Mouse (Mus musculus): Measurements from ENCODE around the gene Fkbp5. TPM values are rescaled to one million over a fixed set of nuclear protein-coding genes. Genes with fewer than 3 reads are reported as not detected.
A peak's percentile ranks its signal among the peaks of the same experiment; 100 is the strongest.

The Fkbp5 gene
- total and polyA plus RNA-seq, 3 experiments, result 14.4 to 31.4 (median 22.6) TPM

DNA sequence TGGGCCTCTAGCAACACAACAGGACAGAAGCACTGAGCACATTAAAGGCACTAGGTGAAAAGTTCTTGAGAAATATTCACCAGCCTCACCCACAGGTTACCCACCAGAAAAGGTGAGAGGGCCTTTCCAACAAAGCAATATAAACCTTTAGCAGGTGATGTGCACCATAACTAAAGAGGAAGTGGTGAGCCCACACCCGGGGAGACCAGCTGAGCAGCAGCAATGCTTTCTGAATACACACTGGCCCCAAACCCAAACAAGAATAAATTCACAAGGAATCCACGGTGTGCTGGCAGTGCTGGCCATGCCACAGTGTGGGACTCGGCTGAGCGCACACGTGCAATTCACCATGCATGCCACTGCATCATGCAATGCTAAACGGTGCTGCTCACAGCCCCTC, 74.7 kb downstream of the Fkbp5 start:
- H3K9ac ChIP-seq (ENCODE audit: insufficient read depth, low read depth), result no peak overlapping the region
- H3K9me3 ChIP-seq (replicated peaks; ENCODE audit: low read length), result no peaks in the 10 kb centered on the region
- H3K4me1 ChIP-seq (ENCODE audit: control insufficient read depth in 1 of 2, insufficient read depth in 2 of 2), result peaks cover 3 to 16% of the 10 kb centered on the region in 2 experiments
- H3K4me2 ChIP-seq (ENCODE audit: insufficient read depth, low read depth, poor library complexity, severe bottlenecking), result no peak overlapping the region
- no peaks in the 10 kb centered on the region for H3K79me2 ChIP-seq (replicated peaks; ENCODE audit: control insufficient read depth, extremely low read depth, insufficient read depth, poor library complexity, severe bottlenecking)
- dilution Hi-C loops (cut with MboI; ENCODE audit: extremely low pct_ligation_motif_present, extremely low pct_unique_long_range_greater_than_20kb, low sequenced_read_pairs) (no loop called here), in situ Hi-C loops (cut with MboI; ENCODE audit: low pct_ligation_motif_present, low pct_unique_long_range_greater_than_20kb, low sequenced_read_pairs) (no loop called here)
- TF ChIP-seq BHLHE40 (IDR thresholded peaks at IDR 0.05; ENCODE audit: low read depth, low read length) (0 out of 2 replicates have a peak, but pooled peaks have one; percentile 15), USF2 (conservative IDR thresholded peaks at IDR 0.05; ENCODE audit: low read depth, low read length) (no peak)
- H3K4me3 ChIP-seq (replicated peaks in 1 of 3; ENCODE audit: low read depth in 2 of 3, low read length in 2 of 3, poor library complexity in 1 of 3), result peak overlapping the region in 1 of 3 experiments; percentile 33
- no peak overlapping the region for H3K27ac ChIP-seq (ENCODE audit: insufficient read depth, low read depth)
- H3K27me3 ChIP-seq (replicated peaks), result no peaks in the 10 kb centered on the region
- H3K36me3 ChIP-seq (replicated peaks in 1 of 2; ENCODE audit: control insufficient read depth in 1 of 2, insufficient read depth in 1 of 2, low read length in 1 of 2), result peaks cover 3 to 41% of the 10 kb centered on the region in 2 experiments
- no peak for DNase-seq (ENCODE audit: extremely low read depth)

DNA sequence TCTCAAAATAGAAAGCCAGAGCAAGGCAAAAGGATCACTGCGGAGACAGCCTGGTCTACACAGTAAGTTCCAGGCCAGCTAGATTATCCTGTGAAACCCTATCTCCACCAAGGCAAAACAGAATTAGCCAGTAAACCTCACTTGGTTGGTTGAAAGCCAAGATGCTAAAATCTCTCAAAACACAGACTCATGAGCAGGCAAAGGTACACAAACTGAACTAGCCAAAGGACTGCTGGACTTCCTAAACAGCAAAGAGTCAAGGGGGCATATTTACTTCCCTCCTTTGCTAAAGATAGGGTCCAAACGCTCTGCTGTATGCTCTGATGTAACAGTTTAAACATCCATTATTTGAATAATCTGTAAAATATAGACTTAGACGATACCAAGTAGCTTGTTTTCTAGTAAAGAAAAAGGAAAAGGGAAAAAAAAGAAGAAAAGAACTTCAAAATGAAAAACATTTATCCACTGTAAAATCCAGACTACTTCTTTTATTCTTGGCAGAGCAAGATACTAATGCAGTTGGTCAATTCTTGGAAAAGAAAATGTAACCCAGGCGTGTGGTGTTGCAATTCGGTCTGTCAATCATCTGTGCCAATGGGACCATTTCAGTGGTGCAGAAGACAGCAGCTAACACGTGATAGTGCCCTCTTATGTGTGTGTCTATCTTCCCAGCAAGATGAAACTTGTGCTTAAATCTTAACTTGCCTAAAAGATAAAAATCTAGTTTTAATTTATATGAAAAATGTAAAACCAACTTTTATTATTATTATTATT, 78.8 kb downstream of the Fkbp5 start:
- no peaks in the 10 kb centered on the region for H3K27me3 ChIP-seq (replicated peaks)
- TF ChIP-seq USF2 (conservative IDR thresholded peaks at IDR 0.05; ENCODE audit: low read depth, low read length), result no peak
- no peak for TF ChIP-seq MEF2A (IDR thresholded peaks at IDR 0.05; ENCODE audit: borderline replicate concordance, low read depth, low read length)
- TF ChIP-seq NRF1 (IDR thresholded peaks at IDR 0.05; ENCODE audit: low read depth, low read length), result no peak
- no peak for TF ChIP-seq IRF4 (IDR thresholded peaks at IDR 0.05; ENCODE audit: low read depth, low read length)
- no peak for TF ChIP-seq ELF1 (IDR thresholded peaks at IDR 0.05; ENCODE audit: low read depth, low read length)
- TF ChIP-seq ZNF384 (IDR thresholded peaks at IDR 0.05; ENCODE audit: low read depth, low read length), result no peak
- no peak for TF ChIP-seq POLR2AphosphoS2 (IDR thresholded peaks at IDR 0.05; ENCODE audit: low read depth, low read length)
- TF ChIP-seq TBP (conservative IDR thresholded peaks at IDR 0.05; ENCODE audit: low read depth, low read length), result no peak
- TF ChIP-seq RCOR1 (conservative IDR thresholded peaks at IDR 0.05; ENCODE audit: low read depth, low read length), result no peak
- no peak for DNase-seq (ENCODE audit: extremely low read depth)
- no peak overlapping the region for H3K4me3 ChIP-seq (replicated peaks in 1 of 3; ENCODE audit: low read depth in 2 of 3, low read length in 2 of 3, poor library complexity in 1 of 3)
- peaks cover 5 to 53% of the 10 kb centered on the region in 2 experiments for H3K36me3 ChIP-seq (replicated peaks in 1 of 2; ENCODE audit: control insufficient read depth in 1 of 2, insufficient read depth in 1 of 2, low read length in 1 of 2)
- dilution Hi-C loops (cut with MboI; ENCODE audit: extremely low pct_ligation_motif_present, extremely low pct_unique_long_range_greater_than_20kb, low sequenced_read_pairs), result no loop called here
- peaks cover 3 to 13% of the 10 kb centered on the region in 2 experiments for H3K4me1 ChIP-seq (ENCODE audit: control insufficient read depth in 1 of 2, insufficient read depth in 2 of 2)
- H3K9me3 ChIP-seq (replicated peaks; ENCODE audit: low read length), result no peaks in the 10 kb centered on the region
- H3K79me2 ChIP-seq (replicated peaks; ENCODE audit: control insufficient read depth, extremely low read depth, insufficient read depth, poor library complexity, severe bottlenecking), result no peaks in the 10 kb centered on the region
- no peak overlapping the region for H3K27ac ChIP-seq (ENCODE audit: insufficient read depth, low read depth)
- H3K4me2 ChIP-seq (ENCODE audit: insufficient read depth, low read depth, poor library complexity, severe bottlenecking), result no peak overlapping the region
- in situ Hi-C loops (cut with MboI; ENCODE audit: low pct_ligation_motif_present, low pct_unique_long_range_greater_than_20kb, low sequenced_read_pairs), result no loop called here
- no peak overlapping the region for H3K9ac ChIP-seq (ENCODE audit: insufficient read depth, low read depth)

DNA sequence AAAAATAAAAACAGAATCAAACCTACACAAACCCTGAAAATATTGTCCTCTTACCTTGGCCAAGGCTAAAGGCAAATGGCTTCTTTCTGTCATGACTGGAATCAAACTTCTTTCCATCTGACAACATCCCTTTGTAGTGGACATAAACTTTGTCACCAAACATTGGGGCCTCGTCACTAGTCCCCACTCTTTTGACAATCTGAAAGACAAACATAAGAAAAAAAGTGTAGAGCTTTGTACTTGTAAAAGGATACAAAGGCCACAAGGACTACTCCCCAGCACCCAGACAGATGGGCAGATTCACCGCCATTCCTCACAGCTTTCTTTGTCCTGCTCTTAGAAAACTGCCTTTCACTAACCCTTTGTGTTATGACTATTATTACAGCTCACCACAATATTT, 79.4 kb downstream of the Fkbp5 start:
- H3K27ac ChIP-seq (ENCODE audit: insufficient read depth, low read depth), result no peak overlapping the region
- no peak for DNase-seq (ENCODE audit: extremely low read depth)

More for the DNA sequence above, 79.4 kb downstream of the Fkbp5 start:
- no peaks in the 10 kb centered on the region for H3K9me3 ChIP-seq (replicated peaks; ENCODE audit: low read length)
- H3K4me1 ChIP-seq (ENCODE audit: control insufficient read depth in 1 of 2, insufficient read depth in 2 of 2), result peaks cover 3 to 8% of the 10 kb centered on the region in 2 experiments
- H3K36me3 ChIP-seq (replicated peaks in 1 of 2; ENCODE audit: control insufficient read depth in 1 of 2, insufficient read depth in 1 of 2, low read length in 1 of 2), result peaks cover 5 to 57% of the 10 kb centered on the region in 2 experiments
- no peak overlapping the region for H3K9ac ChIP-seq (ENCODE audit: insufficient read depth, low read depth)
- H3K79me2 ChIP-seq (replicated peaks; ENCODE audit: control insufficient read depth, extremely low read depth, insufficient read depth, poor library complexity, severe bottlenecking), result no peaks in the 10 kb centered on the region
- dilution Hi-C loops (cut with MboI; ENCODE audit: extremely low pct_ligation_motif_present, extremely low pct_unique_long_range_greater_than_20kb, low sequenced_read_pairs) (no loop called here), in situ Hi-C loops (cut with MboI; ENCODE audit: low pct_ligation_motif_present, low pct_unique_long_range_greater_than_20kb, low sequenced_read_pairs) (no loop called here)
- no peaks in the 10 kb centered on the region for H3K27me3 ChIP-seq (replicated peaks)
- no peak overlapping the region for H3K4me2 ChIP-seq (ENCODE audit: insufficient read depth, low read depth, poor library complexity, severe bottlenecking)
- no peak overlapping the region for H3K4me3 ChIP-seq (replicated peaks in 1 of 3; ENCODE audit: low read depth in 2 of 3, low read length in 2 of 3, poor library complexity in 1 of 3)
- no peak for TF ChIP-seq HCFC1 (IDR thresholded peaks at IDR 0.05; ENCODE audit: low read depth, low read length)
- no peak for TF ChIP-seq ZMIZ1 (IDR thresholded peaks at IDR 0.05; ENCODE audit: low read depth, low read length)
- TF ChIP-seq RCOR1 (conservative IDR thresholded peaks at IDR 0.05; ENCODE audit: low read depth, low read length), result no peak
- TF ChIP-seq BHLHE40 (IDR thresholded peaks at IDR 0.05; ENCODE audit: low read depth, low read length), result no peak
- no peak for TF ChIP-seq ELF1 (IDR thresholded peaks at IDR 0.05; ENCODE audit: low read depth, low read length)
- TF ChIP-seq ETS1 (conservative IDR thresholded peaks at IDR 0.05; ENCODE audit: low read depth, low read length), result no peak
- no peak for TF ChIP-seq SMC3 (IDR thresholded peaks at IDR 0.05; ENCODE audit: low read depth, low read length)
- TF ChIP-seq ZNF384 (IDR thresholded peaks at IDR 0.05; ENCODE audit: low read depth, low read length), result no peak
- no peak for TF ChIP-seq NELFE (IDR thresholded peaks at IDR 0.05; ENCODE audit: low read depth, low read length)
- no peak for TF ChIP-seq RAD21 (IDR thresholded peaks at IDR 0.05; ENCODE audit: low read depth, low read length)
- TF ChIP-seq MAX (IDR thresholded peaks at IDR 0.05; ENCODE audit: low read length), result no peak
- TF ChIP-seq ZC3H11A (IDR thresholded peaks at IDR 0.05; ENCODE audit: low read depth, low read length), result no peak
- TF ChIP-seq E2F4 (IDR thresholded peaks at IDR 0.05; ENCODE audit: insufficient replicate concordance, low read depth, low read length), result no peak
- no peak for TF ChIP-seq KAT2A (IDR thresholded peaks at IDR 0.05; ENCODE audit: insufficient replicate concordance, low read length)
- TF ChIP-seq ZKSCAN1 (IDR thresholded peaks at IDR 0.05; ENCODE audit: borderline replicate concordance, low read depth, low read length), result no peak
- TF ChIP-seq MYC (IDR thresholded peaks at IDR 0.05; ENCODE audit: low read depth, low read length), result no peak
- no peak for TF ChIP-seq IRF4 (IDR thresholded peaks at IDR 0.05; ENCODE audit: low read depth, low read length)
